Mouse (Mus musculus) embryo, embryonic 11.5 days (tissue): ENCODE measurements around the gene Ttc13.

Experiments used
- DNase-seq: peaks from one replicate; pipeline ENCODE4 v3.0.0-alpha.2; 2012; ENCODE audit warnings: low read depth, low spot score

Gene Ttc13

DNA sequence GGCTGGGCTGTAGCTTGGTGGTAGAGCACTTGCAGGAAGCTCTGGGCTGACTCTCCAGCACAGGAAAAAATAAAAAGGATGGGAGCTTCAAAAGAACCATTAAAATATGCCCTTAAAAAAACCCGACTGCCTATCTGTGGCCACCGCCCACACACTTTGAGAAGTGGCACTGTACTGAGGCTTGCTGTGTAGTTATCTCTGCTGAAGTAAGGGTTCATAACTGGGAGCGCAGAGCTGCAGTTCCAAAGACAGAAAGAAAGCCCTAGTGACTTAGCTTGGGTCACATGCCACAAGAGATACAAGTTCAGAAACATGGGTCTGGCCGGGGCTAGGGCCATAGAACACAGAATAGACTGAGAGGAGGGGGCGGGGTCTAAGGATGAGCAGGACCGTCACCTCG, 63.8 kb downstream of the Ttc13 start:
- no peak for DNase-seq

GRCm38 (mm10) chr8:124653568-124654475, 68.0 kb downstream of the Ttc13 start:
- DNase-seq, result no peak

DNA sequence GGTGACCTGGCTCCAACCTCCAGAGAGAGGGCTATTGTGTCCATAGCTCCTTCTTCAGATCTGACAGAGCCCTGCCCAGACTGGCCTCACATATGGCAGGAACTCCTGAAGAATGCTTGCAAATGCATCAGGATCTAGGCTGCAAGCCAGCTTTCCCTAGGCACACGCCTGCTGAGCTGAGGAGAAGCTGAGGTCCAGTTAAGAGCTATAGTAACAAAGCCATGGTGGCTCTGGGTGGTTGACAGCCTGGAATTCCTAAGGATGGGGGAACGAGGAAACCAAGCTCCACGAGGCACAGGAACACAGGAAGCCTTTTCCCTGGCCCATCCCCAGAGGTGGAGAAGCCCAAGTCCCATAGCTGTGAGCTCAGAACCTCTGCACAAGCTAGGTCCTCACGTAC, 69.2 kb downstream of the Ttc13 start:
- no peak for DNase-seq

- DNase-seq, result no peak
These were observed 70.0 kb downstream of the Ttc13 start for GRCm38 (mm10) chr8:124651776-124652175.

GRCm38 (mm10) chr8:124648311-124648710, 73.5 kb downstream of the Ttc13 start:
- DNase-seq, result no peak

DNA sequence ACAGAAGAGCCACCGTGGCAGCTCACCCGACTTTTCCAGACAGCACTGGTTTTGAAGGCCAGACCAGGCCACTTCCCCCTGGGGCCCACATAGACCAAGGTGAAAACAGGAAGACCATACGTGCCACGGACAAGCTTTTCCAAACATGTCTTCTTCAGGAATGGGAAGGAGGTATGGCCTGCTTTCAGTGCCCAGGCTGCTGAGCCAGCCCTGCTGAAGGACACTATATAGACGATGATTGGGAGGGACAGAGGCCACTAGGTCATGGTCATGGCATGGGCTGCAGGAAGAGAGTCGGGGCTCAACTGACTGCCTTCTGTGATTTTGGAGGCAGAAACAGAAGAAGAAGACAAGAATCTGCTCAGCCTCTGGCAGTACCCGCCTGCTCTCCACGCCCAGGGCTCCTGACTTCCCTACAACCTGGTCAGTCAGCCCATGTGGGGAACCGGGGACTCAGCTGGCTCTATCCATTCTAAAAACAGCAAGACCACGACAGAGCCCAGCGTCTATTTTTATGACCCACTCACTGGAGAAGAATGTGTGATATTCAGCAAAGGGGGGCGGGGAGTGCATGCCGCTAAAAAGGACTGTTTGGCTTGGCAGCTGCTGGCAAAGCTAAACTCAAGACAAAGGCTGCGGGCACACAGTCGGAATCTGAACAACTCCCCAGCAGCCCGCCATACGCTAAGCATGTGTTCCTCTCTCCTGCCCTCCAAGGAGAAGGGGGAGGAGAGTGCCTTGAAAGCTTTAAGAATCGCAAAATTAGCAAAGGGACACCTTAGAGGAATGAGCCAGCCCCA, 78.0 kb downstream of the Ttc13 start:
- DNase-seq, result no peak

GRCm38 (mm10) chr8:124641599-124641998, 80.2 kb downstream of the Ttc13 start:
- no peak for DNase-seq

GRCm38 (mm10) chr8:124635247-124635502, 86.6 kb downstream of the Ttc13 start:
- no peak for DNase-seq

DNA sequence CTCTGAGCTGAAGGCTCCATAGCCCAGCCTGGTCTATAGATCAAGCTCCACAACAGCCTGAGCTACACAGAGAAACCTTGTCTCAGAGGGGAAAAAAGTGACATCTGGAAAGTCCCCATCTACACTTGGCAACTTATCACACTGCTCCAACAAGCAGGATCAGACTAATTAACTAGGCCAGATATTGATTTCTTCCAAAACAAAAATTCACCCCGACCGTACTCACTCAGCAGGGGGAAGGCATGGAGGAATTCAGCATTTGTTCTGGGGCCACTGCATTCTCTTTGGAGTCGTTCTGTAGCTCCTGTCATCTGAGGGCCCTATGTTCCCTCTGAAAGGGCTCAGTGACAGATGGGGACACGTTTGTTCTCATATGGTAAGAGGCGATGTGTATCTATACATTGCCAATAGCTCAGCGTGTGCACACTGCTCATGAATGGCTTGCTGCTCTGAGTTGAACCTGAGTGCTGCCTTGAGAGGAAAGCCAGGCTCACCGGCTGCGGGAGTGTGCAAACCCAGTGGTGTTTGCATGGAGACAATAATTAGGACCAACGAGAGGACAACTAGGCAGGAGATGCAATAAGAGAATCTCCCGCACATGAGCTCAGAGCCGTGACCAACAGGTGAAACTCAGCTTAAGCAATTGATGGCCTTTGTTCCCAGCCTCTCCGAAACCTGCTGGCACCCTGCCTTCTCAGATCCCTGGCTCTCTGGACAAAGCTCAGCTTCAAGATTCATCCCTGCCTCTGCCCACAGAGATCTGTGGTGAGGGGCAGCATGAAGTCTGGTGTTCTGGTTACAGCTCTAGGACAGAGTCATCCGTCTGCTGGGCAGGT, 87.2 kb downstream of the Ttc13 start:
- DNase-seq, result no peak

- no peak for DNase-seq
These were observed 88.6 kb downstream of the Ttc13 start for GRCm38 (mm10) chr8:124633001-124633703.

DNA sequence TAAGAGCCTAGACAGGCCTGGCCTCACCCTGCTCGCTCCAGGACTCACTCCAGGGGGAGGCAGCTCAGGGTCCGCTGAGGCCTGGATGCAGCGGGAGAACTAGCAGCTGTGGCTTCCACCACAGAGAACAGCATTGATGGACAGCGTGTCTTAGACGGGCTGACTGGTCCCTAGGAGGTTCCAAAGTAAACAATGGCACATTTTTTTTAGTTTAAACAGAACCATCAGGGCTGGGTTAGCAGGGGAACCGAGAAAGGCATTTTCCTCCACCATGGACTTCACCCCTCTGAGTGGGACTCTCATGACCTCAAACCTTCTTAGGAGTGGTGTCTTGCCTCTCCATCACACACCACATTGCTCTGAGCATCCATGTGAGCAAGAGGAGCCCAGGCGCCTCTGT, 89.8 kb downstream of the Ttc13 start:
- DNase-seq, result no peak

GRCm38 (mm10) chr8:124630891-124631290, 90.9 kb downstream of the Ttc13 start:
- no peak for DNase-seq

GRCm38 (mm10) chr8:124630489-124630888, 91.3 kb downstream of the Ttc13 start:
- no peak for DNase-seq

- no peak for DNase-seq
These were observed 95.5 kb downstream of the Ttc13 start for GRCm38 (mm10) chr8:124626251-124626650.
